Mouse (Mus musculus): ENCODE results near the gene Abhd4. TPM values are rescaled to one million over a fixed set of nuclear protein-coding genes. Genes with fewer than 3 reads are reported as not detected.

The Abhd4 gene
- polyA plus RNA-seq, 1 experiment from 2014 or later = 36.6 TPM

DNA sequence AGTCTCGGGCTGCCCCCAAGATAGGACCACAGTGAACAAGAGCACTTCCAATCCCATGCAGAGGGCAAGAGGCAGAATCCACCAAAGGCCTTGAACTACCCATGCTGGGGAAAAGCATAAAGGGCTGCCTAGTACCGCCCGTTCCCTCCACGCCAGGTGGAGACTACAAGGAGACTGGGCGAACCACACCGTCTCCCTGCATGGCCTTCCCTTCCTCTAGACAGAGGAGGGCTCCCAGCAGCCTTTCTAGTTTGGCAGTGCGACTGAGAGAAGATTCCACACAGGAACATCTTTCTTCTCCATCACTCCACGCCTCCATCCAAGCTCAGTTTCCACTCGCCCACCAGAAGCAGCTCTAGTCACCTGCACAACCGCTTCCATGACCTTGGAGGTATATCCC is 14.0 kb downstream of the Abhd4 start:
- Histone ChIP-seq H3K36me3 (peaks cover 20% of the 10 kb centered on the region), H3K4me3 (no peak overlapping the region), H3K27ac (replicated peaks) (no peak overlapping the region), H3K4me1 (0 out of 2 replicates have a peak, but pooled peaks cover 3% of the 10 kb centered on the region), H3K9me3 (no peaks in the 10 kb centered on the region), H3K27me3 (no peaks in the 10 kb centered on the region), H3K9ac (replicated peaks) (no peak overlapping the region), H3K4me2 (replicated peaks) (no peak overlapping the region)
- no peak for ATAC-seq (ENCODE audit: low FRiP score, low read depth)
- WGBS = 93% methylated on average over 10 of the region's 10 CpGs

DNA sequence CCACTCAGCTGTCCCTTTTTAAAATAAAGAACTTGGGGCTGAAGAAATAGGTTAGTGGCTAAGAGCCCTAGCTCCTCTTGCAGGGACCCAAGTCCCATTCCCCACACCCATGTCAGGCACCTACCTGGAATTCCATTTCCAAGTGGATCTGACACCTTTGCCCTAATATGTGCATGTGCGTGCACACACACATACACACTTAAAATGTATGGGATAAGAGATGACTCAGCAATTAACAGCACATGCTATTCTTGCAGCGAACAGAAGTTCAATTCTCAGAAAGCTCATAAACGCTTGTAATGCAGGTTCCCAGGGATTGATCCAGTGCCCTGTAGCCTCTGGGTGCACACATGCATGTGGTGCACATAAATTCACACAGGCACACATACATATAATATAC is 15.6 kb downstream of the Abhd4 start:
- Histone ChIP-seq H3K27ac (replicated peaks) (no peak overlapping the region), H3K9ac (replicated peaks) (no peak overlapping the region), H3K4me3 (no peak overlapping the region), H3K36me3 (peaks cover 13% of the 10 kb centered on the region), H3K4me2 (replicated peaks) (no peak overlapping the region), H3K27me3 (no peaks in the 10 kb centered on the region), H3K4me1 (0 out of 2 replicates have a peak, but pooled peaks cover 3% of the 10 kb centered on the region), H3K9me3 (no peaks in the 10 kb centered on the region)
- ATAC-seq (ENCODE audit: low FRiP score, low read depth) = no peak
- 92% methylated on average over 3 of the region's 3 CpGs for WGBS

DNA sequence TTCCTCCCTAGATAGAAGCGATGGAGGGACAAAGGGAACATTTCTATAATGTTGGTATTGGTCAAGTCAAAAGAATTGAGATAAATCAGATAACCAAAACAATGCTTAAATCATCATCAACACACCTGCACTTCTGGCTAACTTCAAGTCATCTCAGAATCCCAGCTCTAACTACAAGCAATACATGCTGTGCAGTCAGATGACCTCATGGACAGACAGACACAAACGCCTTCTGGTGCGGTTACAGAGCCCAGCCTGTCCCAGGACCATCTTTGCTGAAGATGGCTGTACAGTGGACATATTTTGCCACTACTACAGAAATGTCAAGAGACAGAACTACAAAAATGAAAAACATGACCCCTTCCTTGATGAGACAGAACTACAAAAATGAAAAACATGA is 16.4 kb downstream of the Abhd4 start:
- ATAC-seq (ENCODE audit: low FRiP score, low read depth) = no peak
- Histone ChIP-seq H3K9ac (replicated peaks) (no peak overlapping the region), H3K36me3 (peaks cover 13% of the 10 kb centered on the region), H3K27me3 (no peaks in the 10 kb centered on the region), H3K9me3 (no peaks in the 10 kb centered on the region), H3K4me2 (replicated peaks) (no peak overlapping the region), H3K4me3 (no peak overlapping the region), H3K27ac (replicated peaks) (no peak overlapping the region), H3K4me1 (0 out of 2 replicates have a peak, but pooled peaks cover 3% of the 10 kb centered on the region)
- WGBS = 93% methylated on average over 3 of the region's 3 CpGs

DNA sequence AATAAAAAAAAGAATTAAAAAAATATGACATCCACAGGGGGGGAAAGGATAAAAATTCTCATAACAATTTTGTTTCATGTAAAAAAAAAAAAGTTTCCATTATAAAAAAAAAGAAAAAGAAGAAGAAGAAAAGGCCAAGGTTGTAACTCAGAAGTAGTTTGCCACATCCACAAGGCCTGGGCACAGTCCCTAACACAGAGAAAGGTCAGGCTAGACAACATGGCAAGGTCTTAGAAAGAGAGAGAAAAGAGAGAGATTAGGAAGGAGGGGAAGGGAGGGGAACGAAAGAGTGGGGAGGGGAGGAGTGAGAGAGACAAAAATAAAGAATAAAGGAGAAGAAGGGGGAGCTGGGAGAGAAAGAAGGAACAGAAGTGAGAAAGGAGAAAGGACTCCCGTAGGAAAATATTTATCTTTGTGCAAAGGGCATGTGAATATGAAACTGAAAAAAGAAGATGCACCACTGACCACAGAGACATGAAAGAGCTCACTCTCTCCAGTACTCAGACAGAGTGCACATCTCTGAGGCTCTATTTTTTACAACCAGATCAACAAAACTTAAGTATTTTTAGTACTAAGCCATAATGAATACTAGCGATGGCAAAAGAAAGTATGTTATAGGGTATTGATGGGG is 18.1 kb downstream of the Abhd4 start:
- no peak overlapping the region for H3K4me2 ChIP-seq (replicated peaks)
- no peak overlapping the region for H3K4me3 ChIP-seq
- H3K36me3 ChIP-seq = peaks cover 13% of the 10 kb centered on the region
- ATAC-seq (ENCODE audit: low FRiP score, low read depth) = no peak
- no peak overlapping the region for H3K9ac ChIP-seq (replicated peaks)
- H3K27me3 ChIP-seq = no peaks in the 10 kb centered on the region
- WGBS = 66% methylated on average over 3 of the region's 3 CpGs
- H3K27ac ChIP-seq (replicated peaks) = no peak overlapping the region
- 0 out of 2 replicates have a peak, but pooled peaks cover 3% of the 10 kb centered on the region for H3K4me1 ChIP-seq
- H3K9me3 ChIP-seq = no peaks in the 10 kb centered on the region

DNA sequence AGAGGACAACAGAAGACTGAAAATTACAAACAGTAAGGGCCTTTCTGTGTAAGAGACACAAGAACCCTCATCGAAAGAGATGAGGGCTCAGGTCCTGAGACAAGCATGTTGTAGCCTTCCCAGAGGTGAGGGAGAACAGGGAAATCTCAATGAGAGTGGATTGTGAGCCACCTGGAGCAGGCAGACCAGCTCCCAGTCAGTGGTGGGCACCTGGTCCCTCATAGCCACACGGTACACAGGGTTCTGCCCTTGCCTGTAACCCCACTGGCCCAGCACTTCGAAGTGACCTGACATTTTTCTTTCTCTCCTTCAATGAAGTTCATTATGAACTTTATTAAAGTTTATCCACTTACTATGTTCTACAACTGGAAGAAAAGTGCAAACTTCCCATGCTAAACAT is 18.7 kb downstream of the Abhd4 start:
- Histone ChIP-seq H3K4me3 (no peak overlapping the region), H3K27ac (replicated peaks) (no peak overlapping the region), H3K36me3 (peaks cover 9% of the 10 kb centered on the region), H3K9me3 (no peaks in the 10 kb centered on the region), H3K4me1 (0 out of 2 replicates have a peak, but pooled peaks cover 3% of the 10 kb centered on the region), H3K27me3 (no peaks in the 10 kb centered on the region), H3K4me2 (replicated peaks) (no peak overlapping the region), H3K9ac (replicated peaks) (no peak overlapping the region)
- 86% methylated on average over 3 of the region's 3 CpGs for WGBS
- no peak for ATAC-seq (ENCODE audit: low FRiP score, low read depth)

DNA sequence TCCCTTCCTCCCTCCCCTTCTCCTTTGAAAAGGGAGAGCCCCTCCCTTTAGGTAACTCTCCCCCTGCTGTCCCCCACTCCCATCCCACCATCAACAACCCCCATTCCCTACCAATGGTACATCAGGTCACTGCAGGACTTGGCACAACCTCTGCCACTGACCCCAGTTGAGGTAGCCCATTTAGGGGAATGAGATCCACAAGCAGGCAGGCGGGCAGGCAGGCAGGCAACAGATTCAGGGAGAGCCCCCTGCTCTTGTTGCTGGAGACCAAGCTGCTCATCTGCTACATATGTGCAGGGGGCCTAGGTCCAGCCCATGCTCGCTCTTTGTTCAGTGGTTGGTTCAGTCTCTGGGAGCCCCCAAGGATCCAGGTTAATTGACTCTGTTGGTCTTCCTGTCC is 22.5 kb downstream of the Abhd4 start:
- Histone ChIP-seq H3K36me3 (no peaks in the 10 kb centered on the region), H3K4me1 (0 out of 2 replicates have a peak, but pooled peaks cover 1% of the 10 kb centered on the region), H3K27me3 (no peaks in the 10 kb centered on the region), H3K4me2 (replicated peaks) (no peak overlapping the region), H3K9me3 (no peaks in the 10 kb centered on the region), H3K27ac (replicated peaks) (no peak overlapping the region), H3K9ac (replicated peaks) (no peak overlapping the region), H3K4me3 (no peak overlapping the region)
- no peak for ATAC-seq (ENCODE audit: low FRiP score, low read depth)
- WGBS = 83% methylated on average over 2 of the region's 2 CpGs

DNA sequence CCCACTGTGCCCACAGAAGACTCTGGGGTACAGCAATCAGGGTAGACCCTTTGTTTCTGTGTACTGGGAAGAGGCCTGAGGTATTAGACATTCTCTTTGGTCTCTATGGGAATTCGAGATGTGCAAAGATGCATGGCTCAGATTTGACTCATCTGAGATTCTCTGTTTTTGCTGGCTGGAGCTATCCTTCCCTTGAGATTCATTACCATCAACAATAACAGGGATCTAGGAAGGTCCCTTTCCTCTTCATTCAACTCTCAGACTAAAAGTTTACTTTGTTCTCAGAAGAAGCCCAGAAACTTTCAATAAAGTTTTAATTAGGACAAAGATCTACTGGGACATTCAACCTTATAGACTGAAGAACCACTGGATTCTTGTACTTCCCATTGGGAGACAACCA is 30.9 kb downstream of the Abhd4 start, which contains the start of gene Olfr49:
Gene Olfr49, minus strand, starts transcription at position 101 of the 400 bp plus-strand sequence.
- no peaks in the 10 kb centered on the region for H3K36me3 ChIP-seq
- H3K4me3 ChIP-seq = no peak within 1 kb of the TSS
- WGBS = 92% methylated on average over 1 of the region's 1 CpGs
- no peaks in the 10 kb centered on the region for H3K9me3 ChIP-seq
- no peak within 1 kb of the TSS for H3K4me2 ChIP-seq (replicated peaks)
- H3K9ac ChIP-seq (replicated peaks) = no peak within 1 kb of the TSS
- no peak within 1 kb of the TSS for H3K27ac ChIP-seq (replicated peaks)
- no peaks in the 10 kb centered on the region for H3K27me3 ChIP-seq
- no peak for ATAC-seq (ENCODE audit: low FRiP score, low read depth)
- no peaks in the 10 kb centered on the region for H3K4me1 ChIP-seq

DNA sequence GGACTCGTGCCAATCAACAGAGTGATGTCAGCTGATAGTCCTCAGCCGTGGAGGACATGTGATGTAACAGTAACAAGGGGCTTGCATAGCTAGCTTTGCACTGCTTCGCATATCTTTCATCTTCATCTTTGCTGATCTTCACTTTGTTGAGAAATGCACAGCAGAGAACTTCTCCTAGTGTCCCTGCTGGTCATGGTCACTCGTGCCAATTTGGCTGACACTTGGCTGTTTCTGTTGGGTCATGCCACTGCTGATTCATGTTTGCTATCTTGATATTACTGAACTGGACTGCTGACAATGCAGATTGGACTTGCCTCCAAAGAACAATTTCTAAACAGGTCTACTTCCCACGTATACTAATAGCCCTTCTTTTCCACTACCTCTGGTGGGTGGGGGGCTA is 46.1 kb downstream of the Abhd4 start:
- Histone ChIP-seq H3K4me1 (no peaks in the 10 kb centered on the region), H3K27ac (replicated peaks) (no peak overlapping the region), H3K4me2 (replicated peaks) (no peak overlapping the region), H3K36me3 (no peaks in the 10 kb centered on the region), H3K9ac (replicated peaks) (no peak overlapping the region), H3K4me3 (no peak overlapping the region), H3K27me3 (no peaks in the 10 kb centered on the region), H3K9me3 (peaks cover 5% of the 10 kb centered on the region; the same call in 1 of the 2 replicates)
- ATAC-seq (ENCODE audit: low FRiP score, low read depth) = no peak
- 87% methylated on average over 5 of the region's 5 CpGs for WGBS

DNA sequence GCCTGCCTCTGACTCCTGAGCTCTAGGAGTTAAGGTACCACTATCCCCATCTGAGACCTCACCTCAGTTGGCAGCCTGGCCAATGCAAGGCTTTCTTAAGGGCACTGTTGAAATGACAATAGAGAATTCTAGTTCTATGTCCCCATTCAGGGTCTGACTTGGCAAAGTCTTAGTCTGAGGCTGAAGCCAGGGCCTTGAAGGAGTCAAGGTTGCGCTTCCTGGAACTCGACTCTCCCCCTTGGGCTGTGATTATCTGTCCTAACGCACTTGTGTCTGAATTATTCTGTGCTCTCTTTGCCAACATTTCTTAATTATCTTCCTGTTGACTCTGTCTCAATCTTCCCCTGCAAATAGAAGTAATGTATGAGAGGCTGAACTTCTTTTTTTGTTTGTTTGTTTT is 46.7 kb downstream of the Abhd4 start:
- no peak overlapping the region for H3K4me2 ChIP-seq (replicated peaks)
- WGBS = 91% methylated on average over 3 of the region's 3 CpGs
- H3K9ac ChIP-seq (replicated peaks) = no peak overlapping the region
- H3K36me3 ChIP-seq = no peaks in the 10 kb centered on the region
- H3K27me3 ChIP-seq = no peaks in the 10 kb centered on the region
- no peaks in the 10 kb centered on the region for H3K4me1 ChIP-seq
- H3K4me3 ChIP-seq = no peak overlapping the region
- peaks cover 5% of the 10 kb centered on the region; the same call in 1 of the 2 replicates for H3K9me3 ChIP-seq
- no peak overlapping the region for H3K27ac ChIP-seq (replicated peaks)
- ATAC-seq (ENCODE audit: low FRiP score, low read depth) = no peak

DNA sequence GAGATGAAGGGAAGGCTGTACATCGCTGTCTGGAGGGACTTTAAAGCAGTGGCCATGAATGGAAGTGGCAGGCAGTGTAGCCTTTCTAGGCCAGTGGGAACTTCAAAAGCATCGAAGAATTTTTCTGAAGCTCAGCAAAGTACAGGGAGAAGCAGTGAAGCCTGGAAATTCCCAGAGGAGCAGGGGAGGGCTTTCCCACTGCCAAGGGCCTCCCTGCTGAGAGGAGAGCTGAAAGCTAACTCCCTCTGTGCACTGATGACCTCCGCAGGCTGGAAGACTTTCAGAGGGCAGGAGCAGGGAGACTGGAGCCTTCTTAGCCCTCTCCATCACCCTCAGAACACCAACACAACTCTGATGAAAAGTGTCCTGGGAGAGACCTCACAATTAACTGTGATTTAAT is 57.8 kb downstream of the Abhd4 start:
- Histone ChIP-seq H3K4me3 (no peak overlapping the region), H3K36me3 (no peaks in the 10 kb centered on the region), H3K27ac (replicated peaks) (no peak overlapping the region), H3K9ac (replicated peaks) (no peak overlapping the region), H3K4me2 (replicated peaks) (no peak overlapping the region), H3K27me3 (no peaks in the 10 kb centered on the region), H3K9me3 (no peaks in the 10 kb centered on the region), H3K4me1 (0 out of 2 replicates have a peak, but pooled peaks cover 2% of the 10 kb centered on the region)
- 31% methylated on average over 3 of the region's 3 CpGs for WGBS
- ATAC-seq (ENCODE audit: low FRiP score, low read depth) = no peak

Other genes starting within 250 kb of the Abhd4 start
- gene Dad1, start 84 bp upstream of the Abhd4 start, polyA plus RNA-seq (2016; fragmentation: Nextera tagmentation; extraction: Ambion mirVana) = 220 and 224 TPM in 2 replicates
- gene Olfr49, start 30.8 kb downstream of the Abhd4 start, polyA plus RNA-seq (2016; fragmentation: Nextera tagmentation; extraction: Ambion mirVana) = not detected in 2 replicates
- gene Oxa1l, start 106.6 kb downstream of the Abhd4 start, polyA plus RNA-seq (2016; fragmentation: Nextera tagmentation; extraction: Ambion mirVana) = 42.3 and 48.3 TPM in 2 replicates
- 3.9 and 4.7 TPM in 2 replicates for gene Slc7a7, start 163.6 kb downstream of the Abhd4 start, polyA plus RNA-seq (2016; fragmentation: Nextera tagmentation; extraction: Ambion mirVana)
- gene Mrpl52, start 172.7 kb downstream of the Abhd4 start, polyA plus RNA-seq (2016; fragmentation: Nextera tagmentation; extraction: Ambion mirVana) = 262 and 264 TPM in 2 replicates
- 84.8 and 88.6 TPM in 2 replicates for gene Mmp14, start 177.4 kb downstream of the Abhd4 start, polyA plus RNA-seq (2016; fragmentation: Nextera tagmentation; extraction: Ambion mirVana)
- gene Lrp10, start 209.9 kb downstream of the Abhd4 start, polyA plus RNA-seq (2016; fragmentation: Nextera tagmentation; extraction: Ambion mirVana) = 31.1 and 32.5 TPM in 2 replicates
- gene Rem2, start 221.9 kb downstream of the Abhd4 start, polyA plus RNA-seq (2016; fragmentation: Nextera tagmentation; extraction: Ambion mirVana) = 42.6 and 44.9 TPM in 2 replicates

All from midbrain, embryonic 12.5 days (tissue).